Mouse (Mus musculus) CD4-positive helper T cell, adult 2 months (primary cell): ENCODE results near the gene Olfr748.
"Not testable (repeated sequence)": the region's sequence is repeated elsewhere in the genome, so short reads cannot be mapped to it uniquely, and the experiment has no call there.

Experiments used
- DNase-seq: peaks from one replicate; pipeline ENCODE4 v3.0.0-alpha.2; 2012; ENCODE audit warnings: low read depth, missing footprints, low spot score

Gene Olfr748

DNA sequence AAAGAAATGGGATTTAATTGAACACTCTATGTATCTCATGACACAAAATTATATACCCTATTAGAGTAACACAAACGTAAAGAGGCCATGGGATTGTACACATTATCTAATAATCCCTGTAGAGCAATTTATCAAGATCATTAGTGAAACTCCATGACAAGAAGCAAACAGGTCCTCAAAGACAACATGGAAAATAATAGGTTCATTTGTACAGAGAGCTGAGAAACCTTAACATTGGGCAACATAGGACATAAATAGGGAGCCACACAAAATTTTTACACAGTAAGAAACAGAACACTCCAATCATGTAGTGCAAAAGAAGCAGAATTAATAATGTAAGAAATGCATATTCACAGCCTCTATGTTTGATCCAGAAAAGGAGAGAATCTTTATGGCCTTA lies at the start of gene Olfr748:
Gene Olfr748, plus strand, starts transcription at position 301 of the 400 bp plus-strand sequence.
- no peak for DNase-seq

DNA sequence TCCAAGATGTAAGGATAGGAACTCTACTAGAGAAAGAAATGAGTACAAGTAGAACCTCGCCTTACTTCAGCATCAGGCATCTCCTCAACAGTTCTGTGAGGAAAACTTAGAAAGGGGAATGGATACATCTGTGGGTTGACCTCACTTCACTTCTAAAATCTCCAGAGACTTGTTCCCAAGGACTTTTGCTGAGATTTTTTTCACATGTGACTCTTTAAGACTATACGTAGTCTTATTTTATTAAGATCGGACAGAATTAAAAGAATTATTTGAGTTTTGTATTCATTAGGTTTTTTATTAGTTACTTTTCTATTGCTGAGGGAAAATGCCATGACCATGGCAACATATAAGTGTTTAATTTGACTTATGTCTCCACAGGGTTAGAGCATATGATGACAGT lies 14.1 kb upstream of the Olfr748 start, which contains the start of gene Olfr747:
Gene Olfr747, minus strand, starts transcription at position 101 of the 400 bp plus-strand sequence.
- DNase-seq: no peak

DNA sequence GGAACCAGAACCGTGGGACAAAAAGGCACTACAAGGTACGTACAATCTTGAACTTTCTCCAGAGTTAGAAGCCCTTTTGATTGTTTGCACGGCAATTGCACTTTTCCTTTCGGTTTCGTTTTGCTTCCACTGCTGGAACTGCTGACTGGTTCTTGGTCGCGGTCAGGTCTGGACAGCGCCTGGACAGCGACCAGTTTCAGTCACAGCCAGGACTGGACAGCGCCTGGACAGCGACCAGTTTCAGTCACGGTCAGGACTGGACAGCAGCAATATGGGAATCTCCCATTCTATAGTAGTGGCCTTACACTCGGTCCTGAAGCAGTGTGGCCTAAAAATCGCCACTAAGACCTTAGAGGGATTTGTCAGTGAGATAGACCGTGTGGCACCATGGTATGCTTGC lies 12.7 kb downstream of the Olfr748 start:
- not testable (repeated sequence) for DNase-seq

DNA sequence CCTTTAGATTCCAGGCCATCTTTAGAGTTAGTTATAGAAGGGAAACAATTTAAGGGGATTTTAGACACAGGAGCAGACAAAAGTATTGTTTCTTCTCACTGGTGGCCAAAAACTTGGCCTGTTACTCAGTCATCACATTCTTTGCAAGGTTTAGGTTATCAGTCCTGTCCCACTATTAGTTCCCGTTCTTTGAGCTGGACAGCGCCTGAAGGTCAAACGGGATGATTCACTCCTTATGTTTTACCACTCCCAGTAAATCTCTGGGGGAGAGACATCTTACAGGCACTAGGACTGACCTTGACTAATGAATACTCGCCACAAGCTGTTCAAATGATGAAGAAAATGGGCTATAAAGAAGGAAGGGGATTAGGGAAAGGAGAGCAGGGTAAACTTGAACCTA lies 15.2 kb downstream of the Olfr748 start:
- not testable (repeated sequence) for DNase-seq

DNA sequence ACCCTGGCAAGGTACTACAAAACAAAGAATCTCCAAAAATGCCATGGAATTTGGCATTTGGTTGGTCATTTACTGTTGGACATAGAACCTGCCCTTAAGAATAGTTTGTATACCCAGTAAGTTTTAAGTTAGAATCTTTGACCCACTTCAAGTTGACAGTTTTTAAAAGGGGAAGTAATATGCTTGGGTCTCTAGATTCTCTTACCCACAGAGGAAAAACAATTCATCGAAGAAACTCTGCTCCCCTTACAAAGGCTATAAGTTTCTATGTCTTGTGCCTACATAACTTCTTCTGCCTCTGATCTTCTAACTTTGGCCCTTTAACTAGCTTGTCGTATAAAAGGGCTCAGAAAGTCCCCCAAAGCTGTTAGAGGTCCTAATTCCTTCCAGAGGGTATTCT lies 33.2 kb downstream of the Olfr748 start:
- DNase-seq: no peak

DNA sequence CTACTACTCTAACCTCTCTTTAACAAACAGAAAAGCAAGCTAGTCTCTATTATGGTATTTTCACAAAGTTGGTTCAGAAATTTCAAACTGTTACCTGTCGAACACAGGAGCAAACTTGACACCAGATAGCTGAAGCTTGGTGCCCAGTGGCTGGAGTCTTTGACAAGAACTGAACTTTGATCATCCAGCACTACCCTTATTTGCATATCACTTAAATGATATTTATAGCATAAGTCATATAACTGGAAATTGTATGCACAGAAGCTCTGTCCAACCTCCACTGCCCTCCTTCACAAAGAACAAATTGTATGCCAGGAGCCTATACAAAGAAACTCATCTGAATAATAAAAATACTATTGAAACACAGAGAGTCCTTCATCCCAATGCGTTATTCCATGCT lies 34.4 kb downstream of the Olfr748 start:
- no peak for DNase-seq

DNA sequence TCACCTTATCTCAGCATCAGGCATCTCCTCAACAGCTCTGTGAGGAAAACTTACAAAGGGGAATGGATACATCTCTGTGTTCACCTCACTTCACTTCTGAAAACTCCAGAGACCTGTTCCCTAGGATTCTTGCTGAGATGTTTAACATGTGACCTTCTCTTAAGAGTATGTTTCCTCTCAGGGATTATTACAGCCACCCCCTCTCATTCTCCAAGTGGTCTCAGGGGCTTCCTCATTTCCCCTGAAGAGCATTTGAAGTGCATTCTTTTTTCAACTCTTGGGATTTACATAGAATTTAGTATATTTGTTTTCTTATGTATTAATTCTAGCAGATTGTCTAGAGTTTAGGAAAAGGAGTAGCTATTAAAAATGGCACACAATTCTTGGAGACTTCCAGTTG lies 37.8 kb downstream of the Olfr748 start, which contains the start of gene Olfr749:
Gene Olfr749, minus strand, starts transcription at position 101 of the 400 bp plus-strand sequence.
- DNase-seq: no peak

DNA sequence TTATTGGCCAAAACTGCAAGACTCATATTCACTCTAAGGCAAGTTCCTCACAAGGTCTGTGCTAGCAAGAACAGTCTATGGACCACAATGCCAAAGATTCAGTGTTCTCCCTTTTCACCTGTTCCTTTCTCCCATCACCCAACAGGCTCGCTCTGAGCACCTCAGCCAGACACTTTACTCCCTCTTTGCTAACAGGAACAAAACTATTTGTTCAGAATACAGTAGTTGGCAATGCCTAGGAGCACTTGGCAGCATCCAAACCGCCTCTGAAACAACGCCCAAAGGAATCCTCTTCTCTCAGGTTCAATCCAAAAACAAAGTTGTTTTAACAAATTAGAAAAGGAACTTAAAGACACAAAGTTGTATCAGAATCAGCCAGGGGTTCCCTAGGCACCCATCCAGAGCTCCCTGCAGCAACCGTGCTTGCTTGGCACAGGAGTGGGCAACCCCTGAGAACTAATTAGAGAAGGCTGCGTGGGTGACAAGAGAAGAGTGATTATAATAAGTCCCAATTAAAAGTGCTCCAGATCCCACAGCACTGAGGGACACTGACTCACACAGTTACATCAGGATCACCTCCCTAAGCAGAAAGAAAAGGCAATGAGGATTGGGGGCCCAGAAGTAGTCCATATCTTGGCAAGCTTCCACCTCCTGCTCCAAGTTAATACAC lies 51.4 kb downstream of the Olfr748 start:
- DNase-seq: no peak
